Mouse (Mus musculus) urinary bladder, postnatal 10 days (tissue): Measurements from ENCODE around the gene Ckap5.
"Not testable (repeated sequence)": the region's sequence is repeated elsewhere in the genome, so short reads cannot be mapped to it uniquely, and the experiment has no call there.

Experiments used
- DNase-seq: peaks from one replicate; pipeline ENCODE4 v3.0.0; 2022; ENCODE audit warnings: low spot score

Gene Ckap5

DNA sequence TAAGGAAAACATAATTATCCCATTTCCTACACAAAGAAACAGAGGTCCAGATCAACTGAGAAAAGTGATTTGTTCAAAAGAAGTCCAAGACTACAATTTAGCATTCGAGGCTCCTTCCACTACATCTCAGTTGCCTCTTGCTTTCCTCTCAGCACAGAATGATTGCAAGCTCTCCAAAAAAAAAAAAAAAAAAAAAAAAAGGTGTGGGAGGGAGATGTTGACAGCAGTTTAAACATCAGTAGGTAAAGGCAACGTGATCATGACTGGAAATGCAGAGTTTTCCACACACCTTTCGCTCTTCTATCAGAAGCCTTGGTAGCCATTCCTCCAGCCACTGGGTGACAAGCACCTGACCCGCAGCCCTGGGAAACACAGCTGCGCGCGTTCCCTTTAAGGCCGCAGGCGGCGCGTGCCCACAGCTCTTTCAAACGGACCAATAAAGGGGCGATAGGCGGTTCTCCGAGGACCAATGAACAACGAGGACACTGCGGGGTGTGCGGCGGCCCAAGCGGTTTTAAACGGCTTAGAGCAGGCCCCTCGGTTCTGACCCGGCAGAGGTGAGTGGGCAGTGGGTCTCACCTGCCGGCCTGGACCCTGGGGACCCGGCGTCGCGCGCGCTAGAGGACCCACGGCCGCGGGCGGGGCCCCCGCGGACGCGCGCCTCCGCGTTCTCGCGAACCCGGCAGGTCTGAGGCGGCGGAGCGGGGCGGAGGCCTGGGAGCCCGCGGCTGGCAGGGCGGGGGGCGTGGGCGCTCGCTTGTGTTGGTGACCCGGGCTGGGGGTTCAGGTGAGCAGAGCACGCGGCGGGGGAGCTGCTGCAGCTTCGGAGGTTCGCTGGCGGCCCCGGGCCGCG is at the start of gene Ckap5:
Gene Ckap5 (plus strand): TSS at position 469 of the 853 bp plus-strand sequence.
- DNase-seq = peak; percentile 71

DNA sequence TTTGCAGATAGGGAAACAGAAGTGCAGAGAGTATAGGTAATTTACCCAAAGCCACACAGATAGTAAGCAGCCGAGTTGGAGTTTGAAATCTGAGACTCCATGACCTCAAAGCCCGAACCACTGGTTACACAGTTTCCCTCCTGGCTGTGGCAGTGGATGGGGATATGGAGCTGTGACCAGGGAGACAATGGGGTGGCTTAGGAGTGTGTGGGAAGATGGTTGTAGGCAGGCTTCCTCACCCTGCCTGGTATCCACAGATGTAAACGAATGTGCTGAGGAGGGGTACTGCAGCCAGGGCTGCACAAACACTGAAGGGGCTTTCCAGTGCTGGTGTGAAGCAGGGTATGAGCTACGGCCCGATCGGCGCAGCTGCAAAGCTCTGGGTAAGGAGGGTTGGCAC is 49.7 kb upstream of the Ckap5 start:
- DNase-seq = no peak

DNA sequence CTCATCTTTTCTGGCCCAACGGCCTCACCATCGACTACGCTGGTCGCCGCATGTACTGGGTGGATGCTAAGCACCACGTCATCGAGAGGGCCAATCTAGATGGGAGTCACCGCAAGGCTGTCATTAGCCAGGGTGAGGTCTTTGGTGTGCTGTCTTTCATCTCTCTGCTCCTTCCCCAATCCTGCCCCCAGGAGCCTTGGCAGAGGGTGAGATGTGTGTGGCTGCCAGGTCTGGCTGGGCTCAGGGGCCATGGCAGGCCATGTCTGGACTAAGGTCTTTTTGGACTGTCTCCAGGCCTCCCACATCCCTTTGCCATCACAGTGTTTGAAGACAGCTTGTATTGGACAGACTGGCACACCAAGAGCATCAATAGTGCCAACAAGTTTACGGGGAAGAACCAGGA is 46.2 kb upstream of the Ckap5 start:
- DNase-seq = no peak

DNA sequence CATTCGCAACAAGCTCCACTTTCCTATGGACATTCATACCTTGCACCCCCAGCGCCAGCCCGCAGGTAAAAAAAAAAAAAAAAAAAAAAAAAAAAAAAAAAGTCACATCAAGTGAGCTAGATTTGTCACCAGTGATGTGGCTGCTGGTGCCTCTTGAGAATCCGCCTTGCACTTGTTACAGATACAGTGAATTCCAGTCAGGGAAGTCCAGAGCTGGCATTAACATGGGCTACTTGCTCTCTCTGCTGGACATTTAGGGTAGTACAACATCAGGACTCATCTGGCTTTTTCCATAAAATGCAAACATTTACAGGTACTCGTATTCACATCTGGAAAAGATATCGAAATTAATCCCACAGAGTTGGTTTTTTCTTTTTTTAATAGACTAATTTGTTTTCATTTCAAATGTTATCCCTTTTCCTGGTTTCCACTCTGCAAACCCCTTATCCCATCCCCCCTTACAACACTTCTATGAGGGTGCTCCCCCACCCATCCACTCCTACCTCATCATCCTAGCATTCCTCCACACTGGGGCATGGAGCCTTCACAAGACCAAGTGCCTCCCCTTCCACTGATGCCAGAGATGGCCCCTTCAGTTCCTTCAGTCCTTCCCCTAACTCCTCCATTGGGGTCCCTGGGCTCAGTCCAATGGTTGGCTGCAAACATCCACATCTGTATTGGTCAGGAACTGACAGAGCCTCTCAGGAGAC is 45.6 kb upstream of the Ckap5 start:
- no peak for DNase-seq

DNA sequence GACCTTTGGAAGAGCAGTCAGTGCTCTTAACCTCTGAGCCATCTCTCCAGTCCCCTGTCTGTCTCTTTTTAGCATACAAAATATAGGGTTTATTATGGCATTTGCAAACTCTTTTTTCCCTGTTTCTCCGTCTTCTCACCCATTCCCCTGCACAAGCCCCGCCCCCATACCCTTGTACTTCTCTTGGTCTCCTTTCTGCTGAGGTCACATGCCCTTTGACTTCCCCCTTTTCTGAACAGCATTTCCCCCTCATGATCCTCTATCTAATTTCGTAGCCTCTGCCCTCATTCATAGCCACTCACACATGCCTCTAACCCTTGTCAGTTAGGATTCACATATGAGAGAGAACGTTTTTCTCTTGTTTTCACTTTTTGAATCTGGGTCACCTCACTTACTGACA is 41.9 kb upstream of the Ckap5 start:
- DNase-seq = no peak

DNA sequence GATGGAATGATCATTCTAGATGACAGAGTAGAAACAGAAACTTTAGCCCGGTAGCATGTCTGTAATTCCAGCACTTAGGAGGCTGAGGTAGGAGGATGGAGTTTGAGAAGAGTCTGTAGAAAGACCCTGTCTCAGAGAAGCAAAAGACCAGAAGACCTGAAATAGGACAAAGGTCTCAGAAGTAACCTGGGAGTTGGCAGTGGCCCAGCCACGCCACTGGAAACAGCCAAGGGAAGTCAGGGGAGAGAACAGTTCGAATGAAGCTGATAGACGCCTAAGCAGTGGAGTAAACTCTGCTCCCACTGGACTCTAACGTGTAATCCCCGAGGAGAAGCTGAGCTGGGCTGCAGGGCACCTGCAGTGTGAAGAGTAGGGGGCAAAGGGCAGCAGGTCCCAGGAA is 41.3 kb upstream of the Ckap5 start:
- DNase-seq = no peak

DNA sequence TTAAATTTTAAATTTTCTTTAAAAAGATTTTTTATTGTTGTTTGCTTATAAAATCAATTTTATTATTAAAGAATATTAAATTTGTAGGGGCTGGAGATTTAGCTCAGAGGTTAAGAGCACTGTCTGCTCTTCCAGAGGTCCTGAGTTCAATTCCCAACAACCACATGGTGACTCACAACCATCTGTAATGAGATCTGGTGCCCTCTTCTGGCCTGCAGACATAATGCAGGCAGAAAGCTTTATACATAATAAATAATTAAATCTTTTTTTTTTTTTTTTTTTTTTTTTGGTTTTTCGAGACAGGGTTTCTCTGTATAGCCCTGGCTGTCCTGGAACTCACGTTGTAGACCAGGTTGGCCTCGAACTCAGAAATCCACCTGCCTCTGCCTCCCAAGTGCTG is 39.3 kb upstream of the Ckap5 start:
- DNase-seq = not testable (repeated sequence)

DNA sequence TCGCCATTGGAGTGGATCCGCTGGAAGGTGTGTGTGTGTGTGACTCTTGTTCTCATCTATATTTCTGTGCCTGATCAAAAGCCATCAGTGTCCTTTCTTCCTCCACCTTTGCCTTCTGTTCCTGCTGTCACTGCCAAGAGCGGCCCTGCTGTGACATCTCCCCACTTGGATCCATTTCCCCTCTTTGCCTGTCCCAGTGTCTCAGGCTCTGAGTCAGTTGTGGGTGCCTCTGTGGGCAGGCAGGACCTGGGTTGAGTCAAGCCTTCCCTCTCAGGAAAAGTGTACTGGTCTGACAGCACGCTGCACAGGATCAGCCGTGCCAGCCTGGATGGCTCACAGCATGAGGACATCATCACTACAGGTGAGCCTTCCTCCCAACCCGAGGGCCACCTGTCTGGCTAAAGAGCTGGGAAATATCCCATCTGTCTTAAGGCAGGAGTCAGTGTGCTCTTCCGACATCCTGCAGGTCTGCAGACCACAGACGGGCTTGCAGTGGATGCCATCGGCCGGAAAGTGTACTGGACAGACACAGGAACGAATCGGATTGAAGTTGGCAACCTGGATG is 34.4 kb upstream of the Ckap5 start:
- DNase-seq = no peak

DNA sequence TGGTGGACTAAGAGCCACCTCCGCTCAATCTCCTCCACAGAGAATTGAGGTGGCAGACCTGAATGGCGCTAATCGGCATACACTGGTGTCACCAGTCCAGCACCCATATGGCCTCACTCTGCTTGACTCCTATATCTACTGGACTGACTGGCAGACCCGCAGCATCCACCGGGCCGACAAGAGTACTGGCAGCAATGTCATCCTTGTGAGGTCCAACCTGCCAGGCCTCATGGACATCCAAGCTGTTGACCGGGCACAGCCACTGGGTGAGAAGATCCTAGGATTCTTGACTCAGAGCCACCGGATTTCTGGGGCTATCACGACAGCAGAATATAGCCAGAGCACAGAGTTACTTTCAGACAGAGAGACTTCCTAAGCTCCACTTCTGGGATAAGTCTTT is 32.6 kb upstream of the Ckap5 start:
- no peak for DNase-seq

DNA sequence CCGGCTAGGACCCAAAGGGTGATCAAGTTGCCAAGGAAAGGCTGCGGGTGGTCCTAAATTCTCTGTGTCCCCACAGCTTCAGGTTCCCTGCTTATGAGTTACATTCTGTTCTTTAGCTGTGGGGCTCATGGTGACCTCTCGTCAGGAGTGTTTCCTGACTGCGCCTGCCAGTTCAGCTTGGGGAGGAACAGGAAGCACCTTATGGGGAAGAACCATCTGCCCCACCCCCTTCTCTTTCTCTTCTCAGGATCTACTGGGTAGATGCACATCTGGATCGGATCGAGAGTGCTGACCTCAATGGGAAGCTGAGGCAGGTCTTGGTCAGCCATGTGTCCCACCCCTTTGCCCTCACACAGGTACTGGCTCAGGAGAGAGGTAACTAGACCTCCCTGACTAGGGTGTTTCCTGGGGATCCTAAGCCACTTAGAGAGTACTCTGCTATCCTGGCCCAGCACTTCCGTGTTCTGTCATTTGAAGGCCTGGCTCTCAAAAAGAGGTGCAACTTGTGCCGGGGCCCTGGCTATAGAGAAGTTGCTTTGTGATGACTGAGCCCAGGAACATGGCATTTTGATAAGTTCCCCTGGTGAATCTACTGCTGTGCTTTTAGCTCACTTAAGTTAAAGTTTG is 28.4 kb upstream of the Ckap5 start:
- DNase-seq = no peak

DNA sequence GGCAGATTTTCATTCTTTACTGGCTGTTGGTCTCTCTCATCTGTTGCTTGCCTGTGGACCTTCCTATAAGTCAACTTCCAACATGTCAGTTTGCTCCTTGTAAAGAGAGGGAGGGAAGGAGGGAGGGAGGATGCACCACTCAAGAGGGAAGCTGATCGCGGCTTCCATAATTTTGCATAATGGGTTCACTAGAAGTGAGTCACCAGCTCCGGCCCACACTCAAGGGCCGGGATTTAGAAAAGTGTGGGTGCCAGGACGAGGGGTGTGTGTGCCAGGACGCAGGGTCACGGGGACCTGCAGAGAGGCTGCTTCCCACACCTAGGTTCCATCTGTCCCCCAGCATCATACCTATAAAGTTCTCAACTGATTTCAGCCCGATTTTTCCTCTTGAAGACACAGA is 18.5 kb upstream of the Ckap5 start:
- no peak for DNase-seq

DNA sequence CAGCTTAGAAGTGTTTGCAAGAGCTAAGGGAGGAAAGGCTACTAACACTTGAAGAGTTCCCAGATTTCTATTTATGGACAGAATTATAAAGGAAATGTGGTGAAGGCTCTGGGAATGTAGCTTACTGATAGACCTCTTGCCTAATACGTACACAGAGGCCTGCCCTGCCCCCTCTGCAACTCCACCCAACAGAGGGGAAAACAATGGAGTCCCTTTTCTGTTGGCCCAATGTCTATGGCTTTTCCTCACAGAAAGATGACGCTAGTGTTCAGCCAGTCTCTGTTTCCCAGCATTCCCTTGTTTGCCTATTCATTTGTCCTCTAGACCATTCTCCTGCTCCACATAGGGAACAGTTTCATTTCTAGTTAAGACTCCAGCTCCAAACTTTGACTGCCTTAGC is 9.4 kb upstream of the Ckap5 start:
- DNase-seq = no peak

DNA sequence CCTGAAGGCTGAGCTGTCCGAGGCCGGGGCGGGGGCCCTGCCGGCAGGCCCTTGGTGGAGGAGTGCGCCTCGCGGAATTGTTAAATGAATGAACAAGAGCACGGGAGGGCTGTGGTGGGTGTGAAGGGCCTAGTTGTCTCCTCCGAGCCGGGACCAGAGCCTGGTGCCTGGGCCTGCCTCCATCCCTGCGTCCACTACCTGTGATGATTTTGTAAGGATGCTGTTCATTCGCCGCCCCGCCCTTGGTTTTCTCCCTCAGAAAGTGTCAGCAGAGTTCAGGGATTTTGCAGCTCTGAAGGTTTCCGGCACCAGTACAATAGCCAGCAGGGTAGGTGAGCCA is 555 bp downstream of the Ckap5 start:
- DNase-seq = no peak

DNA sequence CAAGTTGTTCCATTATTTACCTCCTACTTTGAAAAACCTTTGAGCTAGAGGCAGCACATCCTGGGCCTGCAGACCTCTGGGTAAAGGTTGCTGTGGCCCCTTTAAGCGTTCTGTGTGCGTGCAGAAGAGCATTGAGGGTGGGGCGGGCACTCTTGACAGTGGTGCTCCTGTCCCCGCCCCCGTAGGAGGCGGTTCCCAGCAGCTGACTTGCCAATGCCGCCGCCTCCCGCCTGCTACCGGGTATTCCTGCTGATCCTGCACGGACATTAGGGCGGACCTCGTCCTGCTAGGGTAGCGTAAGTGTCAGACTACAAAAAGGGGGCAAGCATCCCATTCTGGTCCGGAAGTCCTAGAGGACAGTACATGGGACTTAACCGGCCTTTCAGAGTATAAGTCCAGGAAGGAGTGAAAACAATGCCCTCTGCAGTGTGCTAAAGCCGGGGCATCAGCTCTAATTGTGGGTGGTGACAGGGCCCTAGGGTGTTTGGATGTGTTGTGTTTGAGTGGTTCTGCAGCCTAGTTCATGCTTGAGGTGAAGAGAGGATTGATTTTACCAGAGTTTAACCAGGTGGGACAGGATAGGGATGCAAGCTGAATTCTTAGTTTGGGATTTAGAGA is 11.1 kb downstream of the Ckap5 start:
- DNase-seq = peak; percentile 44

DNA sequence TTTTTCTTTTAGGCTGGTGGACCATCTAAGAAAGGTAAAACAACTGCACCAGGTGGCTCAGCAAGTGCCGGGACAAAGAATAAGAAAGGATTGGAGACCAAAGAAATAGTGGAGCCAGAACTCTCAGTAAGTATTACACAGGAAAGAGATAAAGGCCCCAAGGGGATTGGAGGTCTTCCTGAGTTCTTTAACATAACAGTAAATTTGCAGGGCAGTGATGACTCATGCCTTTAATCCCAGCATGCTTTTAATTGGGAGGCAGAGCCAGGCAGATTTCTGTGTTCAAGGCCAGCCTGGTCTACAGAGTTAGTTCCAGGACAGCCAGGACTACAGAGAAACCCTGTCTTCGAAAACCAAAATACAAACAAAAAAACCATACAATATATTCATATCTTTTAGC is 41.6 kb downstream of the Ckap5 start:
- no peak for DNase-seq

DNA sequence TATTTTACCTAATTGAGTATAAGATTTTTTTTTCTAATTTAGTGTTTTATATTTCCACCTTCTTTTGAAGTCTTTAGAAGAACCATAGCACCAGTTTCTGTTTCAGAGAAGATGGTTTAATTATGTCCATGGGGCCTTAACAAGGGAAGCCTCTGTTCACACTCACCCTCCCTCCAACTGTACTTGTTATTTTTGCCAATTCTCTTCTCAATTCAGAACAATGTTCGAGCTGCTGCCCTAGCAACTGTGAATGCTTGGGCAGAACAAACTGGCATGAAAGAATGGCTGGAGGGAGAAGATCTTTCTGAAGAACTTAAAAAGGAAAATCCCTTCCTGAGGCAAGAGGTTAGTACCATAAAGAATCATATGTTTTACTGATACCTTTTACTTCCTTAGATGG is 54.3 kb downstream of the Ckap5 start:
- DNase-seq = no peak

DNA sequence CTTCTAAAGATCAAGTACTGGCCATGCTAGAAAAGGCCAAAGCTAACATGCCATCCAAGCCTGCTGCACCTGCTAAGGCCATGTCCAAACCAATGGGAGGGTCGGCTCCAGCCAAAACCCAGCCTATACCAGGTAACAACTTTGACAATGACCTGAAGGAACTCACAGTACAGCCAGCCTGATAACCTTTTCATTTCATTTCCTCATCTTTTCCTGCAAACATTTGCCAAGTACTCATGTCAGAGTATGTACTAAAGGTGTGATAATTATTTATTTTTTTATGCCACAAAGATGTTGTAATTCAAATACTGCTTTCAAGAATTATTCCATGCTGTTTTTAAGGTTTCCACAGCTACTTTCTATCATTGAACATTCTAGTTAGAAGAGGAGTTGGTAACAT is 59.7 kb downstream of the Ckap5 start:
- DNase-seq = no peak

DNA sequence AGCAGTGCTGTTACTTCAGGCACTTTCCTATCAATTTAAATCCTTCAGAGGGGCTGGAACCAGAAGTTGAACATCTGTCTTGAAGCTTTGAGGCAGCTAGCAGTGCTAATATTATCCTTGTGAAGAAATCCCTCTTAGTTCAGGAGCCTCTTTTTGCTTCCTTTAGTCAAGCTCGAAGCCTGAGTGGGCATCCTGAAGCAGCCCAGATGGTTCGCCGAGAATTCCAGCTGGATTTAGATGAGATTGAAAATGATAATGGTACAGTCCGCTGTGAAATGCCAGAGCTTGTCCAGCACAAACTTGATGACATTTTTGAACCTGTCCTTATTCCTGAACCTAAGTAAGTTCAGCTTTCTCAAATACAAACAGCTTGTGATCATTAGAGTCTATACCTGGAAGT is 73.9 kb downstream of the Ckap5 start:
- DNase-seq = no peak

DNA sequence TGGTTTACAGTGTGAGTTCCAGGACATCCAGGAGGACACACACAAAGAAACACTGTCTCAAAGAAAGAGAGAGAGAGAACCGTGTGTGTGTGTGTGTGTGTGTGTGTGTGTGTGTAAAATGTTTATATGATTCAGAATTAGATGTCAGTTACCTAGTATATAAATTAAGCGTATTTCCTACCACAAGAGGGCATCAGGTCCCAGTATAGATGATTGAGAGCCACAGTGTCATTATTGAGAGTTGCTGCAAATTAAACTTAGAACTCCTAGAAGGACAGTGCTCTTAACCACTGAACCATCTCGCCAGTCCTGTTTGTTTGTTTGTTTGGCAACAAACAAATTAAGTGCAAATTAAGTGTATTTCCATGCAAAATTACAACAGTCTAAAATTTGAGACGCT is 75.8 kb downstream of the Ckap5 start:
- DNase-seq = no peak

DNA sequence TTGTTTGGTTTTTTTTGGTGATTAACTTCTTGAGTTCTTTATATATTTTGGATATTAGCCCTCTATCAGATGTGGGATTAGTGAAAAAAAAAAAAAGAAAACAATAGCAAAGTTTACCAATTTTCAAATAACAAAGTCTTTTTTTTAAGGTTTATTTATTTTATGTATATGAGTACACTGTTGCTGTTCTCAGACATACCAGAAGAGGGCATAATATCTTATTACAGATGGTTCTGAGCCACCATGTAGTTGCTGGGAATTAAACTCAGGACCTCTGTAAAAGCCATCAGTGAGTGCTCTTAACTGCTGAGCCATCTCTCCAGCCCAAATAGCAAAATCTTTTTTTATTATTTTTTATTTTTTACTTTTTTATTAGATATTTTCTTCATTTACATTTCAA is 82.8 kb downstream of the Ckap5 start:
- DNase-seq = not testable (repeated sequence)

DNA sequence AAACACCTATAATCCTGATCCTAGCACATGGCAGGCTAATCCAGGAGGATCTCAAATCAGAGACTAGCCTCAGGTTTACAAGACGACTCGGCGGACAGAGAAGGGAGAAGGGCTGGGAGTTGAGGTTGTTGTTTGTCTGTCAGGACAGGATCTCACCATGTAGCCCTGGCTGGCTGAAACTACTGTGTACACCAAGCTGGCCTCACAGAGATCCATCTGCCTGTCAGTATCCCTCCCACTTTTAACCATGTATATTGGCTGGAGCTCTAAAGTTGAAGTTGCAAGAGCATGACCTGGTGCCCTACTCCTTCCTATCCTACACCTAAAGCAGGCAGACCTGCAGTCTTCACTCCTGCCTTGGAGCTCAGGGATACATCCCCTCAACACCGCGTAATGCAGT is 95.8 kb downstream of the Ckap5 start:
- no peak for DNase-seq

DNA sequence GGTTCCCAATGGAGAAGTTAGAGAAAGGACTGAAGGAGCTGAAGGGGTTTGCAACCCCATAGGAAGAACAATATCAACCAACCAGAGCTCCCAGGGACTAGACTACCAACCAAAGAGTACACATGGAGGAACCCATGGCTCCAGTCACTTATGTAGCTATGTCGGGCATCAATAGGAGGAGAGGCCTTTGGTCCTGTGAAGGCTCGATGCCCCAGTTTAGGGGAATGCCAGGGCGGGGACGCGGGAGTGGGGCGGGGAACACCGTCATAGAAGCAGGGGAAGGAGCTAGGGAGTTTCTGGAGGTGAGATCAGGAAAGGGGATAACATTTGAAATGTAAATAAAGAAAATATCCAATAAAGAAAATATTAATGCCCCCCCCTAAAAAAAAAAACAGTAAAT is 96.8 kb downstream of the Ckap5 start:
- DNase-seq = not testable (repeated sequence)

DNA sequence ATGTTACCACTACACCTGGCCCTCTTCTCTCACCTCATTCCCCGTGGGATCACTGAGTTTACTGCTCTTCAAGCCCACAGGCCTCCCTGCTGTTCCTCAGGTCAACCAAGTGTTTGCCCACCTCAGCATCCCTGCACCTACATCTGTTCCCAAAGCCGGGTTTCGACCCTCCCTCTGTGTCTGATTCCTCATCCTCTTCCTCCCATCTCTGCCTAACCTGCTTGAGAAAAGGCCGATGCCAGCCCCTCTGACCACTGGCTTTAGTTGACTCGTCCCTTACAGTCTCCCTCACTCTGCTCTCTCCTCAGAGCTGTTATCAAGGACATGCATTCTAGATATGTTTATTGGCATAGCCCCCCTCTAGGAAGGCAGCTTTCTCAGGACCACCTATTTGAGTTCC is 100.9 kb downstream of the Ckap5 start:
- DNase-seq = no peak
